Mouse (Mus musculus): ENCODE measurements around the gene Nin.
"Not testable (repeated sequence)": the region's sequence is repeated elsewhere in the genome, so short reads cannot be mapped to it uniquely, and the experiment has no call there.

Nin gene

DNA sequence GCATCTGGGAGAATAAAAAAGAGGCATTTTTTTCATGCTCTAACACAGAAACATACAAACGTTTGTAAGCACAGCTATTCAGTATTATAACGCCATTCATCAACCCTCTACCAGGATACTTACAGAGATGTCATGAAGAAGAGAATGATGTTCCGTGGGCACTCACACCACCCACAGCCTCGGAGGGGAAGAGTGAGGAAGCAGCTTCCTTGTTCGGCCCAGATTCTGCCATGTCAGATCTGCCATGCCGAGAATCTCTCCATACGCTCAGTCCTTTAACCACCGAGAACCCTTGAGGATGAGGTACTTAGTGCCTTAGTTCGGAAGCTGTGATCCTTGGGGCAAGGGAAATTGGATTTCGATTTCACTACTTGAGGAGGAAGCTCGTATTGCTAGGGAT is at the start of gene Nin:
TSS of gene Nin (minus strand) at position 367 of the 400 bp plus-strand sequence.
- no peak for DNase-seq (ENCODE audit: low read depth, low spot score)

DNA sequence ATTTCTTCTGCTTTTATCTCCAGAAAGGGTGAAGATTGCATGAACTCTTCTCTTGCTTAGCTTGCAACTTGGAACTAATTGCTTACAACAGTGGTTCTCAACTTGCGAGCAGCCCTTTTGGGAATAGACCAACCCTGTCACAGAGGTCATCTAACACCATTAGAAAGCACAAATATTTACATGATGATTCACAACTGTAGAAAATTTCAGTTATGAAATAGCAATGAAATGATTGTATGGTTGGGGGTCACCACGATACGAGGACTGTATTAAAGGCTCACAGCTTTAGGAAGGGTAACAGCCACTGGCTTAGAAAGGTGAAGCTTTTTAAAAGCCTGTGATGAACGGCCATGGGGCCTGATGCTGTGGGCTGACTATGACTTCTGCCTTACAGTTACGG is 47.5 kb upstream of the Nin start:
- DNase-seq (ENCODE audit: low read depth, low spot score) = no peak

DNA sequence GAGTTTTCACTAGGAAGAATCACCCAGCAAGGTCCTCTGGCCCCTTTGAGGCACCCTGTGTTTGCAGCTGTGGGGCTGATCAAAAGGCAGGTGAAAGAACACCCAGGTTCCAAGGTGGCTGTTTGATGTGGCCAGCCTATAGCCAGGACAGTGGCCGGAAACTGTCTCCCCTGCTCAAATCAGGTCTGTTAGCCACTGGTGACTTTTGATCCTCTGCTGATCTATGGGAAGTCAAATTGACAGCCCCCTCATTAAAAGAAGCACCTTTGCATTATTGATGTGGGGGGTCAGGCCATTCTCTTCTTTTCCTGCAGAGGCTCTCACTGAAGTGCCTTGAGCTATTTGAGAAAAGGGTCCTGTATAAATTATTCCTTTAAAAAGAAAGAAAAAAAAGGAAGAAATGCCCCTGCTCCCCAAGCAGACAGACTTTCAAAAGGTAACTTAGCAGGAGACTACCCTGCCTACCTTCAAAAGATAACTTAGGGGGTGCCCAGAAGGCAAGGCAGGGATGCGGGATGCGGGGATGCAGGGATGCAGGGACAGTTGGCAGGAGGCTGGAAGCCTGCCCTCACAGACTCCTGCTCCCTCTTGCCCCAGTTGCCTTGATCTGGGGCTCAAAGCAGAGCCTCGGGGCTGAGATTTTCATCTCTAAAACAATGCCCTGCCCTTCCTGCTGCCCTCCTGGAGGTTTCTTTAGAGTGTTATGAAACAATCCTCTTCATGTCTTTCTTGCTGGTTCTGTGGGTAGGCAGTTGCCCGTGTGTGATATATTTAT is 44.0 kb upstream of the Nin start:
- DNase-seq (ENCODE audit: low read depth, low spot score) = no peak

DNA sequence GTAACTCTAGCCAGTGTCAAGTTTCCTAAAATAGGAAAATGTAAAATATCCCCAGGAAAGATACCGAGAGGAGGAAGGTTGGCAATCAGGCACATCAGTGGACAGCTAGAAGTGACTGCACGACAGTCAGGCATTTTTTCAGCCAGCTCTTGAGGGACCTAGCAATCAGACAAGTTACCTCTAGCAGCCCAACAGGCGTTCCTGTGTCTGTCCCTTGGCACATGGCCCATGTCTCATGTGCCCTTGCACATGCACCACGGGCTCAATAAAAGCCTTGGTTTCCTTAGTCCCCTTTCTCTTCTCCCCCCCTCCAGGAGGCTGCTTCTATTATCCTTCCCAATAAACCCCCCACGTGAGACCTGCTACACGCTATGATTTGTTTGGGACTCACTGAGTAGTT is 42.7 kb upstream of the Nin start:
- no peak for DNase-seq (ENCODE audit: low read depth, low spot score)

DNA sequence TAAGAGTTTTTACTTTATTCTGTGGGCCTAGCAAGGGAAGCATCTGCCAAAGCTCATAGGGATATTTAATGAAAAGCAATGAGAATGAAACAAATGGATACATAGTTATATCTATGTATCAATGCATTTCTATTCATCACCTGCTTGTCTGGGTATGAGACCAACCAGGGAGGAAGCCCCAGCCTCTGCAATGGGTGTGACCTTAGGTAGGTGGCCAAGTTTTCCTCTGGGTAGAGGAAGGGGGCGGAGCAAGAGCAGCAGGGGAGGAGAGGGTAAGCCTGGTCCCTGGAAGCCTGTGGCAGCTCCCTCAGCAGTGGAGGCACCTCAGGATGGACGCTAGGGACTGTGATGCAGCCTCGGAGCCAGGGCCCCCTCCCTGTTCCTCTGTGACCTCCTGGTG is 40.3 kb upstream of the Nin start, which contains the start of gene Abhd12b:
TSS of gene Abhd12b (plus strand) at position 301 of the 400 bp plus-strand sequence.
- no peak for DNase-seq (ENCODE audit: low read depth, low spot score)

DNA sequence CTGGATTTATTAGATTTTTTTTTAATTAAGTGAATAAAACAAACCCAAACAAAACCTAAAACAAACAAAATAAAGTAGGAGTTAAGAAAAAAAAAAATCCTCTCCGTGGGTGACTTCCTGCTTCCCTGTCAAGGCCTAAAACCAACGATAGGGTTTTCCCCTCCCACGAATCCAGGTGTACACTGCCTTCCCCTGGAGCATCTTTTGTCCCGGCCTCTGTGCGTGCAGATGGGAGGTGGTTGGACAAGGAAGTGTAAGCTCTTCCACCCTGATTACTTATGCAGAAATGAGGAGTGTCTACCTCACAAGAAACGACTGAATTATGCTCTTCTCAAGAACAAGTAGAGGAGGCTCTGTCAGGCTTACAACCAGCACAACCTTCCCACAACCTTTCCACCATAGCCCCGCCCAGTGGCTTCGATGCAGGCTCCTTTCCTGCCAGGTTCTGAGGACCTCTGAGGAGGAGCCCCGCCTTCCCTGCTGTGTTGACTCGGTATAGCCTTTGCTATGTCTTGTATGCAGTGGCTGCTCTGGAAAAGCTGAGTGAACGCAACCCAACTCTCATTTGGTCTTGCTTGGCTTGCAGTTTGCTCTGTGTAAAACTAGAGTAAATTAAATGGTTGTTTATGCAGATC is 35.2 kb upstream of the Nin start:
- peak; percentile 82 for DNase-seq (ENCODE audit: low read depth, low spot score)

DNA sequence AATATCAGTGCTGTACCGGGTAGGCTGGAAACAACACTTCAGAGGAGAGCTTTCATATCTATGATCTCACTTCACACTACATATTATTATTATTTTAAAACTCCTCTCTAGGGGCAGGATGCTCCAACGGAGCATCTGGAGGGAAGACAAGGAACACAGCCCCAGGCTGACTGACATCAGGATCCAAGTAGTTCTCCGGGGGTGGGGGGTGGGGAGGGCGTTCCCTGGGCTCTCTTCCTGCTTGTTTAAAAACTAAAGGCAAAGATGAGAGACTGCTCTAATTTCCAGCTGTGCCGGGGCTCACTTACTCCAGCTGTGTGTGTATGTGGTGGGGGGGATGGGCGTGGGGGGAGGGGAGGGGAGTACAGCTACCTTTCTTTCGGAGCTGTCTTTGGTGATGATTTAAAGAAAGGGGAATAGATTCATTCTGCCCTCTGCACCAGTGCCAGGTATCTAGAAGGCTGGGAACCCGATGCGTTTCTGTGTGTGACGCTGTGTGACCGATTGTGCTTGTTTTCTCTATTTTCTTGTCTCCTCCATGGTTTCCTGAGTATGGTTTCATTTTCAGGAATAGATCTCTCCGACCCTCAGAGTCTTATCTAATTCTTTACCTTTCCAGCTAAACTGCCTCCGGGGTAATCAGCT is 34.6 kb upstream of the Nin start:
- peak; percentile 82 for DNase-seq (ENCODE audit: low read depth, low spot score)

DNA sequence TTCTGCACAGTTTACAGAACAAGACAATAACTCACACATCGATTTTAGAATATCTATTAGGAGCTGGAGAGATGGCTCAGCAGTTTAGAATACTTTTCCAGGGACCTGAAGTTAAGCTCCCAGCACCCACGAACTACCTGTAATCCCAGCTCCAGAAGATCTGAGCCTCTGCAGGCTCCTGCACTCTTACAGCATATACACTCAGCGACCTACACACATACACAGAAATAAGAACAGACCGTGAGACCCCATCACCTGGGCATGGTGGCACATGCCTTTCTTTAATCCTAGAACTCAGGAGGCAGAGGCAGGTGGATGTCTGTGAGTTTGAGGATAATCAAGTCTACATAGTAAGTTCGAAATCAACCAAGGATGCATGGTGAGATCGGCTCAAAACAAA is 32.1 kb upstream of the Nin start:
- DNase-seq (ENCODE audit: low read depth, low spot score) = no peak

DNA sequence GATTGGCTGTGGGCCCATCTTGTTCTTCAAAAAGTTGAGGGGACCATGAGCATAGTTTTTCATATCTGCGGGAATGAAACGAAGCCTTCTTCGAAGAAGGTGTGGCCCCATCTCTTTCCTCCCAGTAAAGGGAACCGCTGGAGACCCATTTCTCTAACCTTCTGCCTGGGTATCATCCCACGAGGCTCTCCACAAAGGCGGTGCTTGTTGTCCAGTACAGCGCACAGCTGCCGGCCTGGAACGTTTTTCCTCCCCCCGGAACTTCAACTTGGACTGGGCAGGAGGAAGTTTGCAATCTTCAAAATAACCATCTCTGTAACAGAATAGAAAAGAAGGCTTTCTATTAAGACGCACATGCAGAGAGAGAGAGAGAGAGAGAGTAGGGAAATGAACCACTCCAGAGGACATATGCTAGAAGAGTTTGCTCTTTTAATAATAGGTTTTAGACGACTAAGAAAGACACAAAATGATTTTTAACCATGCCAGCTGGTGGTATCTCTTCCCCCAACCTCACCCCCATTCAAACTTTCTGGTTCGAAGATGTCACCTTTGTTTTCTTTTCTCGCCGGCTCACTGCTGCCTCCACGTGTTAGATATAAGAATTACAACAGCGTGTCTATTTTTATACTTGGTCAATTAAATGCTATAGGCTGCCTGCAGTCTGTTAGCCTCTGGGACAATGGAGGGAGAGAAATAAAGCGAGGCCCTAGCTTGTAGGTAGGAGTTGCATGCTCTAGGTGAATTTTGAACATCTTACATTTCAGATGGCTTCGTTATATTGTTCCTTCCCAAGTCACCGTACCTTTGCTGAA is 31.3 kb upstream of the Nin start:
- peak; percentile 77 for DNase-seq (ENCODE audit: low read depth, low spot score)

DNA sequence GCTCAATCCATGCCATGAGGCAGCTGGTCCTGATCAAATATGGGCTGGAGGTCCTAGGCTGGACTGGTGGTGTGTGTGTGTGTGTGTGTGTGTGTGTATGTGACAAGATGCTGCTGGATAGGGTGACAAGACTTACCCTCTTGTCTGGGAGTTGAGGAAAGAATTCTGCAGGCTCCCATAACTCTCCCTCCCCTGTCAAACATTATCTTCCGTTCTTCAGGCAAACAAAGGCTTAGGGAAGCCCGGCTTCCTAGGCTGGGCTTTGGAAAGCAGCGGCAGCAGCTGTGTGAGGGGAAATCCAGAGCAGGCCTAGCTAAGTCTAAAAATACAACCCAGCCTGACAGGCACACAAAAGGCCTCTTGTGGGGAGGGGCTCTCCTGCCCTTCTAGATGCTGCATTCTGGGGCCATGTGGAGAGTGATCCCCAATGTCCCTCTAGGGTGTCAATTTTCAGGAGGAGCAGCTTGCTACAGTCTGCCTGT is 30.6 kb upstream of the Nin start:
- DNase-seq (ENCODE audit: low read depth, low spot score) = not testable (repeated sequence)

DNA sequence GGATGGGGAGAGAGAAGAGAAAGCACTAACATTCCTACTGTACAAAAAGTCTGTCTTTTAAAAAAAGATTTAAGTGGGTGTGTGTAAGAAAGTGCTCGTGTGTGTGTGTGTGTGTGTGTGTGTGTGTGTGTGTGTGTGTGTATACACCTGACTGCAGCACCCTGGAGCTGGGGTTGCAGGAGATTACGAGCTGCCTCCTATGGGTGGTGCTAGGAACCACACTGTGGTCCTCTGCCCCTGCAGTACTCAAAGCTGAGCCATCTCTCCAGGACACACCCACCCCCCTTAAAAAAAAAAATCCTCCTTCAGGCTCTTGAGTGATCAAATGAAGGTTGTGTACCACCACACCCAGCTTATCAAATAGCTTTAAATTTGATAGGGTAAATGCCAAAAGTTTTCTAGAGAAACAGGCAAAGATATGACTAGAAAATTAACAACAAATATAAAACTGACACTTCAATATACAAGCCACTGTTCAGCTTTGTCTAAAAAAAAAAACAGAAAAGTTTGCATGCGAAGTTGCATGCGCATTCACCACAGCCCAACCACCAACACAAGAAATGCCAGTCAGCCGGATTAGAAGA is 27.6 kb upstream of the Nin start:
- DNase-seq (ENCODE audit: low read depth, low spot score) = peak; percentile 52

DNA sequence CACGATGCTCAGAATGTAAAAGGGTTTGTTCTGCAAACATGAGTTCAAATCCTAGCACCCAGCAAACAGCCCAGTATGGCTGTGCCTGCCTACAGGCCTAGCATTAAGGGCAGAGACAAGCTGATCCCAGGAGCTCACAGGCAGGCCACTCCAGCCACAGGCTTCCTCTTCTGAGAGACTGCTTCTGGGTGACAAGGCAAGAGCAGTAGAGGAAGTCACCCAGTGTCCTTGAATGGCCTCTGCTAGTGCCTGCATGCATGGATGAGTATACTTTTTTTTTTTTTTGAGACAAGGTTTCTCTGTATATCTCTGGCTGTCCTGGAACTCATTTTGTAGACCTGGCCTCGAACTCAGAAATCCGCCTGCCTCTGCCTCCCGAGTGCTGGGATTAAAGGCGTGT is 27.0 kb upstream of the Nin start:
- DNase-seq (ENCODE audit: low read depth, low spot score) = no peak

DNA sequence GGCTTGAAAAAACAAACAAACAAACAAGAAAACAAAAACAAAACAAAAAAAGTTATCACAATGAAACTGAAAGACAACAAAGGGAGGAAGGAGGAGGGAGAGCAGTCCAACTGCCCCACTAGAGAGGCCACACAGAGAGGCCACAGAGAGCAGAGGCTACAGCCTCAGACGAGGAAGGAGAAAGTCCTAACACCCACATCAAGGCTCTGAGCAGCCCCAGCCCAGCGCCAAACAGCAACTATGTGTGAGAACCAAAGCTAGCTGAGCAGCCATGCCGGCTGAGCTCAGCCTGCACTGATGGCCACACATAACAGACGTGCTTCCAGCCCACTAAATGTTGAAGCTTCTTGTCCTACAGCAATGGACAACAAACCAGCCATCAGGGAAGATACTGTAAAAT is 26.4 kb upstream of the Nin start:
- DNase-seq (ENCODE audit: low read depth, low spot score) = no peak

DNA sequence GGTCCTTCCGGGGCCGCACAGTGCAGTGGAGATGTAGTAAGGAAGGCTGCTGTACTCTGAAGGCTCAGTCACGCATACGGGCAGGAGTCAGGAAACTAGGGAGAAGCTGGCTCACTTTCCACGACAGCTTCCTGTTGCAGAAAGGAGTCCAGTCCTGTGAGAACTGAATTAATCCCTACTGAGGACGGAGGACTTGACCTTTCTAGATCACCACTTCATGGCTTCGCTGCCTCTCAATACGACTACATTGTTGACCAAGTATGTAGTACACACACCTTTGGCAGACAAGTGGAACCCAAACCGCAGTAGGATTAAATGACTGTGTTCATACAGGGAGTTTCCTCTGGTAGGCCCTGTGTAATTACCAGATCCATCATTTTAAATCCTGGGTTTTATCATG is 24.1 kb upstream of the Nin start:
- DNase-seq (ENCODE audit: low read depth, low spot score) = no peak

DNA sequence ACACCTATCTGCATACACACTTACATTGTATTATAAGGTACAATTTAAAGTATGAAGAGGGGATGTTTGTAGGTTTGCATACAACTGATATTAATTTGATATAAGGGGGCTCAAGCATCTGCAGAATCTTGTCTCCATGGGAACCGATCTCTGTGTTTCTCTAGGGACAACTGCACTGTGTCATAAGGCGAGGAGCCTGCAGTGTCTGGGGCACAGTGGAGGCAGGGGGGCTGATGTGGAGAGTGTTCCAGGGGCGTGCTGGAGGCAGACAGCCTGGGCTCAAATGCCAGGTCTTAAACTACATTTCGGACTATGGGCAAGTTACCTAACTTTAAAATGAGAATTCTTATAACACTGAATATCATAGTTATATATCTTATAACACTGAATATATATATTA is 23.6 kb upstream of the Nin start:
- no peak for DNase-seq (ENCODE audit: low read depth, low spot score)

DNA sequence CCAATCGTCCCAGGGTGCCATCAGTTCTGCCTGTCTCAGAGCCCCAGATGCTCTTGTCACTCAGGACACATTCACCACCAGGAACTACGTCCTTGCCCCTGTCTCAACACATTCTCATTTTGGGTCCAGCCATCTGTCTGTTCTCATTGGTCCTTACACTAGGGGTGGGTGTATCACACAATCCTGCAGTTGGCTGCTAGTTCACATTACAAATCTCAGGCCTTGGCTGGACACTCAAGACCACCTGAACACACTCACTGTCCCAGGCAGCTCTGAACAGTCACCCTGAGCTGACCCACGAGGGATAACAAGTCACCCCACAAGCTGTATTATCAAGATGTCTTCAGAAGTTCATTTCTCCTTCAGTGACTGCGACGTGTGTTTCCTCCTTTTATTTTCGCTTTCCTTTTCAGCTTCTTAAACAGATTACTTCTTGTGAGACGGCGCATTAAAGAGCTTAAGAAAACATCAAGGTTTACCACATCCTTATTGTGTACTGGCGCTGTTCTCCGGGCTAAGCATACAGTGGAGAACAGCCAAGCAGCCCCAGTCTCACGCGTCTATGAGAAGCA is 22.8 kb upstream of the Nin start:
- no peak for DNase-seq (ENCODE audit: low read depth, low spot score)

DNA sequence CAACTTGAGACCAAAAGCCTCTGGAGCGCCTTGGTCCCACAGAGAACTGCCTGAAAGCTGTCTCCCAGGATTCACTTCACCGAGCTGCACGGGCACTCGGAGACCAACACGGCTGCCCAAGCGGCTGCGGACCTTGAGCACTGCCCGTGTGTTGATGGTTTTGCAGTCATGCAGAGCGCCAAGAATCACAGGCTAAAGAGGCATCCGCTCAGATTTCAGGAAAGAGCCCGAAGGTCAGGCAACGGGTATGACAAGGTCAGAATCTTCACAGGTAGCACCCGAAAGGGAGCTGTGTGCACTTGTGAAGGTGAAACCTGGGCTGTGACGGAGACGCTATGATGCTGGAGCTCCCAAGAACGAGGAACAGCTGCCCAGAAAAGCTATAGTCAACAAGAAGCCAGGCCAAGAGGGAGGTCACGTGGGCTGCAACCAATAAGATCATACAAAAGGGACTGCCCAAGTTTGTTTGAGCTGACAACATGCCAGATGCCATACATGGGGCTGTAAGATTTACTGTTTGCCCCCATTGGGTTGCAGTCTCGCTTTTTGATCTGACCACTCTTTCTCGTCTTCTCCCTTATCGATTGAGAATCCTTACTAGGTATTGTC is 21.2 kb upstream of the Nin start:
- peak; percentile 21 for DNase-seq (ENCODE audit: low read depth, low spot score)

DNA sequence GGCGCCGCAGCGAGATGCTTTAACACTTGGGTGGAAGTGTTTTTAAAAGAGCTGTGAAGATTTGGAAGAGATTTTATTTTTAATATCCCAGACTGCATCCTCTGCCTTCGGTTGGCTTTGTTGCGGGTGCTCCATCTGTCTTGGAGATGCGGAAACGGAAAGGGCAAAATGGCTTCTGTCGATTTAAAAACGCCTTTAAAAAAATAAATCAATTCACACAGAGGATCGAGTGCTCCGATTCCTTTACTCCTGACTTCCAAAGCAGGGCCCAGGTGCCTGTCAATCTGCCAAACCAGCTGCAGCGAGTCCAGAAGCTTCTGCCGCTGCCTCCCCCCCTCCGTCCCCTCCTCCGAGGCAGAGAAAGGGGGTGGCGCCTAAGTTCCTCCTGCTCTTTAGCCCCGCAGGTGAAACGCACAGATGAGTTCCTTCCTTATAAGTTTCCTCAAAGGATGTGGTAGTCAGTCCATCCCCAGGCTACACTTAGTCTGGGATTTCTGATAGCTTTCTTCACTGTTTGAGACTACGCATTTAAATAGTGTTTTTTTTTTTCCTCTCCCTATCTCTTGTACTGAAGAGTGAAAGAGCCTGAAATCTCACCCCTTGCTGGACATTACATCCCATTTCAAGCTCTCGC is 17.6 kb upstream of the Nin start:
- DNase-seq (ENCODE audit: low read depth, low spot score) = peak; percentile 46

DNA sequence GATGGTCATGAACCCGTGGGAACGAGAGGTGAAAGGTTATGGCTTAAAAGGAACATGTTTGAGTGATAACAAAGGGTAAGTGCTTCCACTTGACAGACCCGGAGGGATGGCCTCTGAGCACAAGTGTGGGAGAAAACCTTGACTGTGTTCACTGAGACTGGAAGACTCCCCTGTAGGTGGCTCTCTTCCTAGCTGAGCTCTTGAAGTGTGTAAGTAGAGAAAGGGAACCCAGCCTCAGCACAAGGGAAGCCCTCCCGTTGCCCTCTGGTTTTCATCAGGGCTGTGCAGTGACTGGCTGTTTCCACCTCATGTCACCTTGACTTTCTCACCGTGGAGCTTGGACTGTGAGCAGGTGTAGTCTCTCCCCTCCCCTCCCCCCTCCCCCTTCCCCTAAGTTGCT is 15.6 kb upstream of the Nin start:
- peak; percentile 55 for DNase-seq (ENCODE audit: low read depth, low spot score)

DNA sequence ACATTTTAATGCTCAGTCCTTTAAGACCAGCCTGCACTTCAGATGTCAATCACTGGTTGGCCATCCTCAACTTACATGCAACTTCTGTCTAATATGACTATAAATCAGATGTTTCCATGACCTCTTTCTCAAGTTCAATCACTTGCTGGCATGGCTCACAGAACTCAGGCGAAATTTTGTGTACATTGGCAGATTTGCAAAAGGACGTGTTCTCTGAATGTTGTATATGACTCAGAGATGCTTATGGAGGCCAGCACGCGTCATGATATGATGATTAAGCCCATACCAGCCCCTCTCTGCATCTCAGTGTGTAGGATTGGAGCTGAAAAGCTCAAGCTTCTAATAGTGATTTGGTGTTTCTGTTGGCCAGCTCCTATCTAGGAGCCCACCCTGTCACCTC is 13.1 kb upstream of the Nin start:
- DNase-seq (ENCODE audit: low read depth, low spot score) = no peak

All from ZHBTc4 (cell line).